Mouse (Mus musculus) cerebellum, adult 2 months (tissue): ENCODE data around the gene Sec16b. TPM values are rescaled to one million over a fixed set of nuclear protein-coding genes. Genes with fewer than 3 reads are reported as not detected.

Experiments
- DNase-seq, 2 experiments: peaks; one replicate each; pipeline ENCODE4 v3.0.0; 2021
- H3K27ac ChIP-seq: fragments of 200-500 bp; 2 replicates; pipeline ENCODE4 v1.5.1; 2012; ENCODE audit warnings: low read length, control low read depth, inconsistent platforms; ENCODE audit not compliant: insufficient read depth
- H3K27me3 ChIP-seq: fragments of 200-500 bp; 2 replicates; pipeline ENCODE4 v1.6.1; 2012; ENCODE audit warnings: inconsistent platforms, mild to moderate bottlenecking, low read length, moderate library complexity; ENCODE audit not compliant: control insufficient read depth, insufficient read depth
- H3K4me1 ChIP-seq: fragments of 200-500 bp; 2 replicates; pipeline ENCODE4 v1.6.1; 2011; ENCODE audit warnings: low read length; ENCODE audit not compliant: control insufficient read depth, insufficient read depth
- H3K4me3 ChIP-seq: fragments of 200-500 bp; replicated peaks from 2 replicates; pipeline ENCODE3; 2011; ENCODE audit warnings: mild to moderate bottlenecking, low read depth, low read length, control low read depth; ENCODE audit not compliant: insufficient read depth
- CTCF ChIP-seq: fragments of 200-500 bp; IDR thresholded peaks from 2 replicates; pipeline ENCODE4 v1.5.1; 2011; ENCODE audit warnings: low read depth, mild to moderate bottlenecking, control low read depth, low read length, moderate library complexity, borderline replicate concordance; ENCODE audit not compliant: insufficient read depth
- POLR2A ChIP-seq: fragments of 200-500 bp; IDR thresholded peaks from 2 replicates; pipeline ENCODE4 v1.6.1; 2011; ENCODE audit warnings: low read length, control low read depth, borderline replicate concordance; ENCODE audit not compliant: insufficient read depth
- WGBS: fragments of 180-500 bp; shearing (Covaris S2); methylation state at CpG from one replicate; pipeline ENCODE4 v1.1.7; 2018; 5-methylcytosine and 5-hydroxymethylcytosine counted together
- polyA plus RNA-seq: library from polyadenylated mRNA; depleted of rRNA; stranded (reverse); fragments of >200 nt; gene quantifications from 2 replicates; pipeline ENCODE4 v1.2.3, GENCODE M21; 2012

Gene Sec16b
- polyA plus RNA-seq, 1 experiment = 0.51 TPM

GRCm38 (mm10) chr1:157526625-157527024 lies 20.1 kb downstream of the Sec16b start:
- no peak for DNase-seq
- Histone ChIP-seq H3K4me3 (no peak overlapping the region), H3K27ac (no peak overlapping the region), H3K4me1 (no peaks in the 10 kb centered on the region), H3K27me3 (no peaks in the 10 kb centered on the region; the same call in 1 of the 2 replicates)
- TF ChIP-seq POLR2A (no peak), CTCF (no peak)
- WGBS = 60% methylated on average over 5 of the region's 5 CpGs

- Histone ChIP-seq H3K4me1 (peaks cover 3% of the 10 kb centered on the region; the same call in 1 of the 2 replicates), H3K4me3 (no peak overlapping the region), H3K27ac (no peak overlapping the region), H3K27me3 (no peaks in the 10 kb centered on the region; the same call in 1 of the 2 replicates)
- peak; percentile 87 to 90 for DNase-seq
- TF ChIP-seq POLR2A (no peak), CTCF (no peak)
- WGBS = 10% methylated on average over 8 of the region's 8 CpGs
Measured at GRCm38 (mm10) chr1:157532826-157533460, 26.4 kb downstream of the Sec16b start.

GRCm38 (mm10) chr1:157535571-157535970 lies 29.0 kb downstream of the Sec16b start:
- Histone ChIP-seq H3K4me1 (peaks cover 3% of the 10 kb centered on the region; the same call in 1 of the 2 replicates), H3K4me3 (no peak overlapping the region), H3K27me3 (no peaks in the 10 kb centered on the region), H3K27ac (no peak overlapping the region)
- TF ChIP-seq POLR2A (no peak), CTCF (no peak)
- 94% methylated on average over 1 of the region's 1 CpGs for WGBS
- DNase-seq = no peak

- Histone ChIP-seq H3K4me1 (peaks cover 3% of the 10 kb centered on the region; the same call in 1 of the 2 replicates), H3K4me3 (no peak overlapping the region), H3K27me3 (no peaks in the 10 kb centered on the region), H3K27ac (no peak overlapping the region)
- 11% methylated on average over 6 of the region's 6 CpGs for WGBS
- peak; percentile 37 to 50 for DNase-seq
- no peak for TF ChIP-seq POLR2A
- peak; percentile 73 for TF ChIP-seq CTCF
Measured at GRCm38 (mm10) chr1:157536471-157536870, 29.9 kb downstream of the Sec16b start.

GRCm38 (mm10) chr1:157537636-157538035 lies 31.1 kb downstream of the Sec16b start:
- 82% methylated on average over 5 of the region's 5 CpGs for WGBS
- Histone ChIP-seq H3K27ac (no peak overlapping the region), H3K4me3 (no peak overlapping the region), H3K27me3 (no peaks in the 10 kb centered on the region), H3K4me1 (peaks cover 3% of the 10 kb centered on the region; the same call in 1 of the 2 replicates)
- no peak for DNase-seq
- TF ChIP-seq POLR2A (no peak), CTCF (no peak)

- 93% methylated on average over 8 of the region's 8 CpGs for WGBS
- TF ChIP-seq CTCF (no peak), POLR2A (no peak)
- Histone ChIP-seq H3K4me3 (no peak overlapping the region), H3K27me3 (no peaks in the 10 kb centered on the region), H3K27ac (no peak overlapping the region), H3K4me1 (no peaks in the 10 kb centered on the region)
- DNase-seq = no peak
Measured at GRCm38 (mm10) chr1:157545056-157545455, 38.5 kb downstream of the Sec16b start.

- no peak for TF ChIP-seq POLR2A
- TF ChIP-seq CTCF = no peak
- H3K4me3 ChIP-seq = no peak overlapping the region
- no peak overlapping the region for H3K27ac ChIP-seq
- 97% methylated on average over 5 of the region's 5 CpGs for WGBS
- DNase-seq = no peak
- no peaks in the 10 kb centered on the region for H3K4me1 ChIP-seq
- H3K27me3 ChIP-seq = no peaks in the 10 kb centered on the region
Measured at GRCm38 (mm10) chr1:157547658-157548057, 41.1 kb downstream of the Sec16b start.

- no peaks in the 10 kb centered on the region for H3K27me3 ChIP-seq
- H3K4me1 ChIP-seq = peaks cover 9% of the 10 kb centered on the region
- WGBS = 86% methylated on average over 3 of the region's 3 CpGs
- H3K4me3 ChIP-seq = no peak overlapping the region
- TF ChIP-seq CTCF (no peak), POLR2A (no peak)
- H3K27ac ChIP-seq = no peak overlapping the region
- no peak for DNase-seq
Measured at GRCm38 (mm10) chr1:157549721-157550120, 43.2 kb downstream of the Sec16b start.
